Mouse (Mus musculus): Measurements from ENCODE around the gene Mpi. TPM values are rescaled to one million over a fixed set of nuclear protein-coding genes. Genes with fewer than 3 reads are reported as not detected.

Mpi gene
- polyA plus RNA-seq, 1 experiment from 2014 or later, result 22.8 TPM

DNA sequence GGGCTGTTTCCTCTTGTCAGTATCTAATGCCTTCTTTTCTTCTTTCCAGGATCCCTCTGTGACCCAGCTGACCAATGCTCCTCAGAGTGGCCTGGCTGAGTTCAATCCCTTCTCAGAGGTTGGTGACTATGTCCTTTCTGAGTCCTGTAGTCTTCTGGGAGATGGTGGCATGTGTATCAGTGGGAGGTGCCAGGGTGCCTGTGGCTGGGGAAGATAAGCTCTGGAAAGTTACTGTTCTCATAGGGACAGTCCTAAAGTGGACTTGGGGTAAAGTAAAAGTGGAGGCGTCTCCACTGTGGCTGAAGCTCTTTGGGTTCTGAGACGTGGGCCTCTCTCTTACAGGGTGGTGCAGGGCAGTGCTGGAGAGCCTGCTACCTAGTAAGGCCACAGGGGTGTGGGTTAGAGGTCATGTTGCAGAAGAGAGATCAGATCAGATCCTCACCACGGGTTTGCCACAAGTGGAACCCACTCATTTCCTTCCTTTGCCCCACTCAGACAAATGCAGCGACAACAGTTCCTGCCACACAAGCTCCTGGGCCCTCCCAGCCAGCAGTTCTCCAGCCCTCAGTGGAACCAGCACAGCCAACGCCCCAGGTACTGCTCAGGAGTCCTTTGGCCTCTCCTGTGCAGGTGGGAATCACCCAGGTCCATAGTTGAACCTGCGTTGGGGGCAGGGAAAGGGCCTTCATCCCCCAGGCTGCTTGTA is 24.7 kb upstream of the Mpi start:
- WGBS, result 81% methylated on average over 6 of the region's 6 CpGs

DNA sequence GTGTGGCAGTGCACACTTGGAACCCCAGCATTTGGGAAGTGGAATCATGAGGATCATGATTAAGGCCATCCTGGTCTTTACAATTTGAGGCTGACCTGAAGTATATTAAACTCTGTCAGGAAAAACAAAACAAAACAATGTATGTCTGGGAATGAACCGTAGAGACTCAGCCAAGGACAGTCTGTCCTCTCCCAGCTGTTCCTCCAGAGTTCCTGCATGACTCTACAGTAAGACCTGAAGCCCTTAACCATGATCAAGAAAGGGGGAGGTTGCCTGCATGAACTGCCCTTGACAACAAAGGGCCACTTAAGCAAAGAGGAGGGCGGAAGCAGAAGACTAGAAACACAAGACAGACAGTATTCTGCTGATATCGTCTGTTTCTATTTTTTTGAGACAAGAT is 23.0 kb upstream of the Mpi start:
- no peak for ATAC-seq
- no peak overlapping the region for H3K4me3 ChIP-seq (ENCODE audit: low read depth, low read length)
- H3K9me3 ChIP-seq (ENCODE audit: control insufficient read depth), result no peaks in the 10 kb centered on the region
- H3K27me3 ChIP-seq (replicated peaks; ENCODE audit: control insufficient read depth, insufficient read depth, low read length), result no peaks in the 10 kb centered on the region
- WGBS, result 69% methylated on average over 3 of the region's 3 CpGs
- H3K9ac ChIP-seq (ENCODE audit: low read depth, low read length), result no peak overlapping the region
- H3K27ac ChIP-seq (ENCODE audit: low read depth, low read length), result no peak overlapping the region
- no peaks in the 10 kb centered on the region for H3K4me1 ChIP-seq (replicated peaks; ENCODE audit: control insufficient read depth, insufficient read depth, low read length)
- no peak for TF ChIP-seq CTCF (IDR thresholded peaks at IDR 0.05; ENCODE audit: low read depth)
- no peak overlapping the region for H3K4me2 ChIP-seq (replicated peaks; ENCODE audit: low read depth)
- H3K36me3 ChIP-seq (ENCODE audit: control insufficient read depth, insufficient read depth), result peaks cover 47% of the 10 kb centered on the region

More for the DNA sequence above, 24.7 kb upstream of the Mpi start:
- Histone ChIP-seq H3K27ac (ENCODE audit: low read depth, low read length) (no peak overlapping the region; the same call in 1 of the 2 replicates), H3K4me1 (replicated peaks; ENCODE audit: control insufficient read depth, insufficient read depth, low read length) (no peaks in the 10 kb centered on the region), H3K9me3 (ENCODE audit: control insufficient read depth) (no peaks in the 10 kb centered on the region), H3K4me3 (ENCODE audit: low read depth, low read length) (no peak overlapping the region), H3K27me3 (replicated peaks; ENCODE audit: control insufficient read depth, insufficient read depth, low read length) (no peaks in the 10 kb centered on the region), H3K9ac (ENCODE audit: low read depth, low read length) (no peak overlapping the region), H3K4me2 (replicated peaks; ENCODE audit: low read depth) (no peak overlapping the region), H3K36me3 (ENCODE audit: control insufficient read depth, insufficient read depth) (peaks cover 56% of the 10 kb centered on the region)
- no peak for TF ChIP-seq CTCF (IDR thresholded peaks at IDR 0.05; ENCODE audit: low read depth)
- no peak for ATAC-seq

- no peak overlapping the region for H3K27ac ChIP-seq (ENCODE audit: low read depth, low read length)
- H3K4me2 ChIP-seq (replicated peaks; ENCODE audit: low read depth), result no peak overlapping the region
- H3K36me3 ChIP-seq (ENCODE audit: control insufficient read depth, insufficient read depth), result peaks cover 47% of the 10 kb centered on the region
- no peaks in the 10 kb centered on the region for H3K27me3 ChIP-seq (replicated peaks; ENCODE audit: control insufficient read depth, insufficient read depth, low read length)
- no peak overlapping the region for H3K9ac ChIP-seq (ENCODE audit: low read depth, low read length)
- no peak overlapping the region for H3K4me3 ChIP-seq (ENCODE audit: low read depth, low read length)
- ATAC-seq, result no peak
- no peak for TF ChIP-seq CTCF (IDR thresholded peaks at IDR 0.05; ENCODE audit: low read depth)
- no peaks in the 10 kb centered on the region for H3K4me1 ChIP-seq (replicated peaks; ENCODE audit: control insufficient read depth, insufficient read depth, low read length)
- H3K9me3 ChIP-seq (ENCODE audit: control insufficient read depth), result no peaks in the 10 kb centered on the region
Measured at GRCm38 (mm10) chr9:57574397-57574796, 21.8 kb upstream of the Mpi start.

DNA sequence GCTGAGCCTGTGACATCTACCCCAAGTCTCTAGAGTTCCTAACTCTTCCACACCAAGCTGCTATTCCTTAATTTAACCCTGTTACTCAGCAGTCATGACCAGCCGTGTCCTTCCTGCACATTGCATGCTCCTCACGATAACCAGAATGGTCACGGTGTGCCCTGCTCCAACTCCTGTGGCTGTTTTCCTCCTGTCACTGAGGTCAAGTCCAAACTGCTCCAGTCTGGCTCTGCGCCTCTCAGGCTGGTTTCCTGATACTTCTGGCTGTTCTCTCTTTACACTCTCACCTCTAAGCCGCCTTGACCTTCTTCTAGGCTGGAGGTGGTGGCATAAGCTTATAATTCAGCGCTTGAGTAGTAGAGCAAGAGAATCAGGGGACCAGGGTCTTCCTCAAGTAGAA is 15.9 kb upstream of the Mpi start:
- no peaks in the 10 kb centered on the region for H3K27me3 ChIP-seq (replicated peaks; ENCODE audit: control insufficient read depth, insufficient read depth, low read length)
- H3K4me1 ChIP-seq (replicated peaks; ENCODE audit: control insufficient read depth, insufficient read depth, low read length), result peaks cover 4% of the 10 kb centered on the region; the same call in 1 of the 2 replicates
- no peak overlapping the region for H3K9ac ChIP-seq (ENCODE audit: low read depth, low read length)
- H3K36me3 ChIP-seq (ENCODE audit: control insufficient read depth, insufficient read depth), result peaks cover 41% of the 10 kb centered on the region
- no peak overlapping the region for H3K4me3 ChIP-seq (ENCODE audit: low read depth, low read length)
- WGBS, result 92% methylated on average over 6 of the region's 6 CpGs
- no peak for ATAC-seq
- H3K4me2 ChIP-seq (replicated peaks; ENCODE audit: low read depth), result no peak overlapping the region
- no peak for TF ChIP-seq CTCF (IDR thresholded peaks at IDR 0.05; ENCODE audit: low read depth)
- H3K9me3 ChIP-seq (ENCODE audit: control insufficient read depth), result no peaks in the 10 kb centered on the region
- no peak overlapping the region; the same call in 1 of the 2 replicates for H3K27ac ChIP-seq (ENCODE audit: low read depth, low read length)

DNA sequence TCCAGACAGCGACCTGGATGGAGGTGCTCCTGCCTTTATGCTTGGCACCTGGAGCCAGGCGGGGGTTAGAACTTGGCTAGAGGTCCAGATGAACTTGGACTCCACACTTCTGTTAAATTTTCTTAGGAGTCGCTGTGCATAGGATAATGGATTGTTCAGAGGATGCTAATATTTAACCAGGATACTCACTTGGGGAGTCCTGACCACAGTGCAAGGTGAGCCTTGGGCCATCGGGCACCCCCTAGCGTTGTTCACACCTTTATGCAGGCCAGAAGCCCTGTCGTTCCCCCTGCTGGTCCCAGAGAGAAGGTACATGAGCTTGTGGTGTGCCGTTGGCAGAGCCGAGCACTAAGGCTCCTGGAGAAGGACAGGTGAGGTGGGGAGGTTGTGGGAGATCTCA is 14.3 kb upstream of the Mpi start:
- peak; percentile 85 for TF ChIP-seq CTCF (IDR thresholded peaks at IDR 0.05; ENCODE audit: low read depth)
- H3K4me3 ChIP-seq (ENCODE audit: low read depth, low read length), result no peak overlapping the region
- H3K27ac ChIP-seq (ENCODE audit: low read depth, low read length), result no peak overlapping the region
- H3K4me2 ChIP-seq (replicated peaks; ENCODE audit: low read depth), result no peak overlapping the region
- H3K4me1 ChIP-seq (replicated peaks; ENCODE audit: control insufficient read depth, insufficient read depth, low read length), result peaks cover 13% of the 10 kb centered on the region
- peaks cover 28% of the 10 kb centered on the region for H3K36me3 ChIP-seq (ENCODE audit: control insufficient read depth, insufficient read depth)
- no peak overlapping the region for H3K9ac ChIP-seq (ENCODE audit: low read depth, low read length)
- no peaks in the 10 kb centered on the region for H3K27me3 ChIP-seq (replicated peaks; ENCODE audit: control insufficient read depth, insufficient read depth, low read length)
- WGBS, result 42% methylated on average over 8 of the region's 8 CpGs
- no peaks in the 10 kb centered on the region for H3K9me3 ChIP-seq (ENCODE audit: control insufficient read depth)
- peak; percentile 46; the same call in 1 of the 2 replicates for ATAC-seq

- peaks cover 13% of the 10 kb centered on the region for H3K4me1 ChIP-seq (replicated peaks; ENCODE audit: control insufficient read depth, insufficient read depth, low read length)
- no peak for TF ChIP-seq CTCF (IDR thresholded peaks at IDR 0.05; ENCODE audit: low read depth)
- no peak overlapping the region for H3K9ac ChIP-seq (ENCODE audit: low read depth, low read length)
- peak overlapping the region; percentile 13; the same call in 1 of the 2 replicates for H3K4me2 ChIP-seq (replicated peaks; ENCODE audit: low read depth)
- no peak overlapping the region for H3K4me3 ChIP-seq (ENCODE audit: low read depth, low read length)
- WGBS, result 31% methylated on average over 10 of the region's 10 CpGs
- ATAC-seq, result no peak
- no peaks in the 10 kb centered on the region for H3K27me3 ChIP-seq (replicated peaks; ENCODE audit: control insufficient read depth, insufficient read depth, low read length)
- H3K36me3 ChIP-seq (ENCODE audit: control insufficient read depth, insufficient read depth), result peaks cover 25% of the 10 kb centered on the region
- peak overlapping the region; percentile 50; the same call in 1 of the 2 replicates for H3K27ac ChIP-seq (ENCODE audit: low read depth, low read length)
- H3K9me3 ChIP-seq (ENCODE audit: control insufficient read depth), result no peaks in the 10 kb centered on the region
Measured at GRCm38 (mm10) chr9:57565741-57566221, 13.2 kb upstream of the Mpi start.
